Mouse (Mus musculus) liver, embryonic 12.5 days (tissue): ENCODE measurements at regions not wholly inside any gene's neighbourhood (a gene's known extent, or its start where the extent isn't known, plus 50 kb on each side); places are given as distances from the start of the nearest gene placed in this dataset.

Source experiments
- ATAC-seq: fragments of 200-750 bp; cut with Nextera tagmentation; 2 replicates; pipeline ENCODE4 v1.8.0; 2017; ENCODE audit warnings: moderate number of reproducible peaks, mild to moderate bottlenecking, moderate library complexity
- H3K27ac ChIP-seq: fragments of 300-500 bp; sonication (generic); 2 replicates; pipeline ENCODE4 v1.5.1; 2016; ENCODE audit warnings: mild to moderate bottlenecking
- H3K27me3 ChIP-seq: fragments of 300-500 bp; sonication (generic); replicated peaks from 2 replicates; pipeline ENCODE4 v1.6.1; 2016; ENCODE audit warnings: mild to moderate bottlenecking, moderate library complexity
- H3K36me3 ChIP-seq: fragments of 300-500 bp; sonication (generic); 2 replicates; pipeline ENCODE4 v1.6.1; 2016; ENCODE audit warnings: mild to moderate bottlenecking, moderate library complexity
- H3K4me1 ChIP-seq: fragments of 300-500 bp; sonication (generic); 2 replicates; pipeline ENCODE4 v1.6.1; 2016
- H3K4me2 ChIP-seq: fragments of 300-500 bp; sonication (generic); 2 replicates; pipeline ENCODE4 v1.6.1; 2016; ENCODE audit warnings: mild to moderate bottlenecking, moderate library complexity
- H3K4me3 ChIP-seq: fragments of 300-500 bp; sonication (generic); 2 replicates; pipeline ENCODE4 v1.5.1; 2016; ENCODE audit warnings: mild to moderate bottlenecking, moderate library complexity
- H3K9ac ChIP-seq: fragments of 300-500 bp; sonication (generic); 2 replicates; pipeline ENCODE4 v1.6.1; 2016; ENCODE audit warnings: mild to moderate bottlenecking, moderate library complexity
- H3K9me3 ChIP-seq: fragments of 300-500 bp; sonication (generic); replicated peaks from 2 replicates; pipeline ENCODE4 v1.6.1; 2016; ENCODE audit warnings: mild to moderate bottlenecking, moderate library complexity
- WGBS: fragments of 180-500 bp; shearing (Covaris S2); methylation state at CpG from one replicate; pipeline ENCODE4 v1.1.7; 2016; ENCODE audit not compliant: insufficient replicate concordance; 5-methylcytosine and 5-hydroxymethylcytosine counted together

- H3K9me3 ChIP-seq = no peaks in the 10 kb centered on the region
- no peak for ATAC-seq
- H3K4me2 ChIP-seq = no peak overlapping the region
- H3K4me1 ChIP-seq = no peaks in the 10 kb centered on the region
- H3K27me3 ChIP-seq = no peaks in the 10 kb centered on the region
- no peaks in the 10 kb centered on the region for H3K36me3 ChIP-seq
- H3K9ac ChIP-seq = no peak overlapping the region
- WGBS = 60% methylated on average over 9 of the region's 9 CpGs
- no peak overlapping the region for H3K4me3 ChIP-seq
- H3K27ac ChIP-seq = no peak overlapping the region
Observed at GRCm38 (mm10) chr12:12753849-12754248, 187.9 kb downstream of the Mycn start.

- Histone ChIP-seq H3K9ac (no peak overlapping the region), H3K9me3 (no peaks in the 10 kb centered on the region), H3K4me1 (no peaks in the 10 kb centered on the region), H3K27me3 (no peaks in the 10 kb centered on the region), H3K4me3 (no peak overlapping the region), H3K4me2 (no peak overlapping the region), H3K36me3 (no peaks in the 10 kb centered on the region), H3K27ac (no peak overlapping the region)
- ATAC-seq = no peak
- WGBS = 73% methylated on average over 10 of the region's 10 CpGs
Observed at GRCm38 (mm10) chr12:12751670-12752426, 189.9 kb downstream of the Mycn start.

GRCm38 (mm10) chr12:12749690-12750089 lies 192.0 kb downstream of the Mycn start:
- Histone ChIP-seq H3K9ac (no peak overlapping the region), H3K36me3 (no peaks in the 10 kb centered on the region), H3K27me3 (no peaks in the 10 kb centered on the region), H3K4me1 (no peaks in the 10 kb centered on the region), H3K4me3 (no peak overlapping the region), H3K9me3 (no peaks in the 10 kb centered on the region), H3K27ac (no peak overlapping the region), H3K4me2 (no peak overlapping the region)
- 54% methylated on average over 3 of the region's 3 CpGs for WGBS
- ATAC-seq = no peak

- Histone ChIP-seq H3K4me2 (no peak overlapping the region), H3K4me1 (no peaks in the 10 kb centered on the region), H3K36me3 (no peaks in the 10 kb centered on the region), H3K27ac (no peak overlapping the region), H3K27me3 (no peaks in the 10 kb centered on the region), H3K9me3 (no peaks in the 10 kb centered on the region), H3K9ac (no peak overlapping the region), H3K4me3 (no peak overlapping the region)
- WGBS = 54% methylated on average over 4 of the region's 4 CpGs
- no peak for ATAC-seq
Observed at GRCm38 (mm10) chr12:12746852-12747454, 194.8 kb downstream of the Mycn start.

GRCm38 (mm10) chr12:12744492-12744891 lies 197.2 kb downstream of the Mycn start:
- no peak overlapping the region for H3K27ac ChIP-seq
- ATAC-seq = no peak
- no peak overlapping the region for H3K4me3 ChIP-seq
- H3K4me1 ChIP-seq = no peaks in the 10 kb centered on the region
- H3K36me3 ChIP-seq = no peaks in the 10 kb centered on the region
- no peaks in the 10 kb centered on the region for H3K27me3 ChIP-seq
- H3K4me2 ChIP-seq = no peak overlapping the region
- WGBS = 29% methylated on average over 2 of the region's 2 CpGs
- no peaks in the 10 kb centered on the region for H3K9me3 ChIP-seq
- H3K9ac ChIP-seq = no peak overlapping the region

- Histone ChIP-seq H3K27ac (no peak overlapping the region), H3K9me3 (no peaks in the 10 kb centered on the region)
- WGBS = 62% methylated on average over 12 of the region's 12 CpGs
Observed at GRCm38 (mm10) chr12:12738631-12739331, 202.9 kb downstream of the Mycn start.

GRCm38 (mm10) chr12:12725797-12726196 lies 215.9 kb downstream of the Mycn start:
- H3K9ac ChIP-seq = no peak overlapping the region
- 23% methylated on average over 9 of the region's 9 CpGs for WGBS
- no peak overlapping the region for H3K27ac ChIP-seq
- H3K36me3 ChIP-seq = no peaks in the 10 kb centered on the region
- H3K4me2 ChIP-seq = no peak overlapping the region
- no peak overlapping the region for H3K4me3 ChIP-seq
- H3K27me3 ChIP-seq = peaks cover 16% of the 10 kb centered on the region; the same call in 1 of the 2 replicates
- no peaks in the 10 kb centered on the region for H3K4me1 ChIP-seq
- no peak for ATAC-seq
- H3K9me3 ChIP-seq = no peaks in the 10 kb centered on the region

More at GRCm38 (mm10) chr12:12738631-12739331, 202.9 kb downstream of the Mycn start:
- ATAC-seq = no peak
- Histone ChIP-seq H3K4me1 (no peaks in the 10 kb centered on the region), H3K4me3 (no peak overlapping the region), H3K27me3 (no peaks in the 10 kb centered on the region), H3K9ac (no peak overlapping the region), H3K4me2 (no peak overlapping the region), H3K36me3 (no peaks in the 10 kb centered on the region)

- Histone ChIP-seq H3K9ac (no peak overlapping the region), H3K36me3 (no peaks in the 10 kb centered on the region), H3K27ac (no peak overlapping the region), H3K4me2 (0 out of 2 replicates have a peak overlapping the region, but pooled peaks have one; percentile 4), H3K27me3 (peaks cover 16% of the 10 kb centered on the region; the same call in 1 of the 2 replicates), H3K9me3 (no peaks in the 10 kb centered on the region), H3K4me3 (no peak overlapping the region), H3K4me1 (no peaks in the 10 kb centered on the region)
- WGBS = 24% methylated on average over 13 of the region's 13 CpGs
- ATAC-seq = no peak
Observed at GRCm38 (mm10) chr12:12725075-12725474, 216.6 kb downstream of the Mycn start.

- ATAC-seq = no peak
- no peak overlapping the region for H3K27ac ChIP-seq
- H3K4me2 ChIP-seq = no peak overlapping the region
- H3K36me3 ChIP-seq = no peaks in the 10 kb centered on the region
- no peak overlapping the region for H3K9ac ChIP-seq
- no peaks in the 10 kb centered on the region for H3K9me3 ChIP-seq
- no peaks in the 10 kb centered on the region for H3K4me1 ChIP-seq
- peaks cover 16% of the 10 kb centered on the region; the same call in 1 of the 2 replicates for H3K27me3 ChIP-seq
- no peak overlapping the region for H3K4me3 ChIP-seq
- whole genome bisulfite sequencing = 69% methylated on average over 12 of the region's 12 CpGs
Observed at GRCm38 (mm10) chr12:12723724-12724487, 217.8 kb downstream of the Mycn start.

GRCm38 (mm10) chr12:12722982-12723661 lies 218.6 kb downstream of the Mycn start:
- WGBS = 70% methylated on average over 20 of the region's 20 CpGs
- Histone ChIP-seq H3K9me3 (no peaks in the 10 kb centered on the region), H3K27ac (no peak overlapping the region), H3K36me3 (no peaks in the 10 kb centered on the region), H3K4me3 (no peak overlapping the region), H3K27me3 (peaks cover 16% of the 10 kb centered on the region; the same call in 1 of the 2 replicates), H3K4me2 (no peak overlapping the region), H3K9ac (no peak overlapping the region), H3K4me1 (no peaks in the 10 kb centered on the region)
- ATAC-seq = no peak

GRCm38 (mm10) chr12:12716691-12717090 lies 225.0 kb downstream of the Mycn start:
- no peak overlapping the region for H3K4me2 ChIP-seq
- WGBS = 93% methylated on average over 9 of the region's 9 CpGs
- no peak overlapping the region for H3K4me3 ChIP-seq
- no peaks in the 10 kb centered on the region for H3K27me3 ChIP-seq
- no peaks in the 10 kb centered on the region for H3K36me3 ChIP-seq
- H3K9me3 ChIP-seq = no peaks in the 10 kb centered on the region
- no peak overlapping the region for H3K9ac ChIP-seq
- no peaks in the 10 kb centered on the region for H3K4me1 ChIP-seq
- no peak for ATAC-seq
- H3K27ac ChIP-seq = no peak overlapping the region
